Mouse (Mus musculus): ENCODE data around the gene Gm20388.

Gene Gm20388

DNA sequence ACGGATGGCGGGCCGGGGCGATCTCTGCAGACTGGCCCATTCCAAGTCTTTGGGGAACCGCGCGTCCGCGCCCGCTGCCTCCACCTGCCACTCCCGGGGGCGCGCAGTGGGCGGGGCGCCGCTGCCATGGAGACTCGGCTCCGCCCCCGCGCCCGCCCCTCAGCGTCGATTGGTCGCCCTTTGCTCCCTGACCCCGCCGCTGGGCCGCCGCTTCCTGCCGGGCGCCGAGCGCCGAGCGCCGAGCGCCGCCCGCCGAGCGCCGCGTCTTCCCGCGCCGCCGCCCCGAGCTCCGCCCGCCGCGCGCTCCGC, 4320.5 kb downstream of the Gm20388 start, which contains the start of gene Galnt2:
Gene Galnt2, plus strand, starts transcription at position 216 of the 309 bp plus-strand sequence.
- peak; percentile 87 for DNase-seq (ENCODE audit: extremely low spot score)

DNA sequence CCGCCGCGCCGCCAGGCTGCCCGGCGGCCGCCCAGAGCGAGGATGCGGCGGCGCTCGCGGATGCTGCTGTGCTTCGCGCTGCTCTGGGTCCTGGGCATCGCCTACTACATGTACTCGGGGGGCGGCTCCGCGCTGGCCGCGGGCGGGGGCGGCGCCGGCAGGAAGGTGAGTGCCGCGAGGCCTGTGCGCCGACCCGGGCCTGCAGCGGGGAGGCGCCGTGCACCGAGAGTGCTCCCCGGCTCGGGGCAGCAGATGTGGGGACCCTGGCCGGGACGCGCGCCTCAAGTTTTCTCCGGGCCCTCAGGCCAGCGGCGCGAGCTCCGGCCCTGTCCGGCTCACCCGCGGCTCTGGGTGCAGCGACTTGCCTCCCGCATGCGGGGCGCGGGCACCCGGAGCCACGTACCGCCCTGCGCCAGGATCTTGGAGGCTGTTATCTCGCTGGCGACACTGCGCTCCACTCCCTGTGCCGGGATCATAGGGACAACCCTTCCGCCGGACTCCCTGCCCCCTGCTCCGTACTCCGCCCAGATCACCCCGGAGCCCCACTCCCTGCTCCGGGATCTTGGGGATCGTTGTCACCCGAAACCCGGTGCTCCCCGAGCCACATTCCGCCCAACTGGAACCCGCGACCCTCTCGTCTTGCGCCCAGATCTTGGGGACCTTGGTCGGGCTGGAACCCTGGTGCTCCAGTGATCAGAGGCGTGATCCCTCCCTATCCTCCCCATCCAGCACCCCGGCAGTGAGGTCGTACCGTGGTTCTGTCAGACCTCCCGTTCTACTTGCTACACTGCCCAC, 4321.0 kb downstream of the Gm20388 start:
- peak; percentile 62 for DNase-seq (ENCODE audit: extremely low spot score)

DNA sequence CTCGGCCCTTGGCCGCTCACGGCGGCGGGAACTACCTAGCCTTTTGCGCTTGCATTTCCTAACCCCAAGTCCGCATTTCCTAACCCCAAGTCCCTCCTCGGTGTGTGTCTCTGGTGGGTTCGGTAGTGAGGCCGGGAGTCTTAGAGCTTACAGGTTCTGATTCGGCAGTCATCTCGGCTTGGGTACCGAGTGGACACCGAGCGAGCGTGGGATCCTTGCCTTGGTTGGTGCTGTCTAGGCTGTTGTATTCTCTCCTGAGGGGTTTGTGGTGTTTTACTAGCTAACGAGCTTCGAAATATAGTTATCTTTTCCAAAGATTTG, 4321.6 kb downstream of the Gm20388 start:
- DNase-seq (ENCODE audit: extremely low spot score): no peak

DNA sequence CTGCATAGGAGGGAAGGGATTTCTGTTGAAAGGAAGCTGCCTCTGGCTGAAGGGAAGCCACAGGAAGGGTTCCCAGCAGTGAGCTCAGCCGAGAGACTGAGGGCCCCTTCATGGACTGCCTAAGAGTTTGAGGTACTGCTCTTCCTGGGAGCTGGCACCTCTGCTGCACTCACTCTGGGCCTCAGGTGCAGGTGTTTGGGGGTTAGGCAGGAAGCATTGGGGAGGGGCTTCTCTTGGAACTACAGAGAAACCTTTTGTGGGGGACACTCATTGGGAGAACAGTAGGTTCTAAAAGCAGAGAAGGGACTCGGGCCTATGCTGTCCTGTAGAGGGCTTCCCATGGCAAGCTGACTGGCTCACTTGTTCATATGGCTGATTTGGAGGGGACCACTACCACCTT, 4323.9 kb downstream of the Gm20388 start:
- no peak for DNase-seq (ENCODE audit: extremely low spot score)

DNA sequence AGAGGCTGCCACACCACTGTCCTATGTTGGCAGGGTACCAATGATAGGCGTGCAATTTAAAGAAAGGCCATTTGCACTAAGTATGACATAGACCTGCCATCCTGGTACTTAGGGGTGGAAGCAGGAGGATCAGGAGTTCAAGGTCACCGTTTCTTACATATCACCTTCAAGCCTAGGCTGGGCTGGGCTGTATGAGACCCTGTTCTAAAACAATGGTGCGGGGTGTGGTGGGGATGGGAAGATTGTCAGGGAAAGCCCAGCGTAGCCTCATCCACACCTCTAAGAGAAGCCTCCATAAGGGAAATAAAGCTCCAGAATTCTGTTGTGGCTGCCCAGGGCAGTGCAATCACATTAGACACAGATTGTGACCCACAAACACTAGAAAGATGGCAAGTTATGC, 4324.9 kb downstream of the Gm20388 start:
- DNase-seq (ENCODE audit: extremely low spot score): no peak

DNA sequence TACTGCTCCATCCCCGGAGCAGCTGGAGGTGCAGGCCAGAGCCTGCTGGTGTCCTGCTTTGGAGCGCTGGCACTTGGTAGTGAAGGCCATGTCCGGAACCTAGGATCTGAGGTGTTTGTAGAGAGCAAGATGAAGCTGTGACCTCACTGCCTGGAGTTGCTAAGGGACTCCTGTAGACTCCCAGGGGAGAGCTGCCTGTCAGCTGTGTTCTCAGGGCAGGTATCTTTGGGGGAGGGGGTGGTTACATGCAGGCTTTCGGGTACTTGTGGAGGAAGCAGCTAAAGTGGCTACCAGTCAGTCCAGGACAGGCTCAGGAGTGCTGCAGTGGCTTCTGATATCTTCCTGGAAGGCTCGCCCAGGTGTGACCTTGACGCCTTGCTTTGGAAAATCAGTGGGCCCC, 4328.7 kb downstream of the Gm20388 start:
- no peak for DNase-seq (ENCODE audit: extremely low spot score)

DNA sequence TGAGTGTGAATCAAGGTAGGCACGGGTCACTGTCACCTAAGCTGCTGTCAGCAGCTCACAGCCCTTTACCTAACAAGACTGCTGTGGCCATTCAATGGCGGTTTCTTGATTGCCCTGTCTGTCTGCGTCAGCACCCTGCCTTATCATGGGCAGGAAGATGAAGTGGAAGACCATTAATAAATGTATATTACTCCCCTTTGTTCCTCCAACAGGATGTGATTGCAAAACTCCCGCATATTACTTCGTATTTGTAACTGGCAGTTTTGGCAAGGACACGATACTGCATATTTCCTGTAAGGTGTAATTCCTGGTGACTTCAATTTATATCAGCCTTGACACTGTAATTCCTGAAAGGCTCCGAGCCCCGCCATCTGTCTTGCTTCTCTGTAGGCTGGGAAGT, 4330.3 kb downstream of the Gm20388 start:
- no peak for DNase-seq (ENCODE audit: extremely low spot score)

DNA sequence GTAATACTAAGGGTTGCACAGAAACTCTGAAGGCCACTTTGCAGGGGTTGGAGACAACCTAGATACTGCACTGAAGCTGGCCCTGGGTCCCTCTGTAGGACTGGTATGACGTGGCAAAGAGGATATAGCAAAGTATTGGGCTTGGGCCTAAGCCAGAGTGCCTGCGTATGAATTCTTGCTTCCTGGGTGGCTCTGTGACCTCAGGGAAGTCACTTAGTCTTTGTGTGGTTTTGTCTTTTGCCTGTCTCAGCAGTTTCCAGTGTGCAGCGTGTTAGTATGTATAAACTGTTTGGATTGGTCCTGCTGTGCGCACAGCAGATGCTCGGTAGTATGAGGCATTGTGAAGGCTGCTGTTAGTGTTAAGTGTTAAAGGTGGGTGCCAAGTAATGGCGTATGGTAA, 4331.6 kb downstream of the Gm20388 start:
- no peak for DNase-seq (ENCODE audit: extremely low spot score)

DNA sequence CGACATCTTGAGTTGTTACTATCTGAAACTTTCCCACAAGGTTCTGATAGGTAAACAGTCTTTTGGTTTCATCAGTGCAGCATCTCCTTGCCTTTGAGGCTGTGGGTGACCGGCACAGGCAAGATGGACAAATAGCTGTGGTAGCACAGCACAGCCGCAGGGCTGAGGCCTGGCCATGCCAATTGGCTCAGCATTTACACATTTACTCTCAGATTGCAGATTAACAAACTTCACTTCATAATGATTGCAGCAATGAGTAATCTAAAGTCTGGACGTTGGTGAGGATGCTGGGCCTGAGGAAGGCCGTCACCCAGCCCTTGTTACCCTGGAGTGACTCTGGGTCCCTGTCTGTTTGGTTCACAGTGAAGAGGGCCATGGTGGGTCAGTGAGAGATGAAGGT, 4332.3 kb downstream of the Gm20388 start:
- no peak for DNase-seq (ENCODE audit: extremely low spot score)

DNA sequence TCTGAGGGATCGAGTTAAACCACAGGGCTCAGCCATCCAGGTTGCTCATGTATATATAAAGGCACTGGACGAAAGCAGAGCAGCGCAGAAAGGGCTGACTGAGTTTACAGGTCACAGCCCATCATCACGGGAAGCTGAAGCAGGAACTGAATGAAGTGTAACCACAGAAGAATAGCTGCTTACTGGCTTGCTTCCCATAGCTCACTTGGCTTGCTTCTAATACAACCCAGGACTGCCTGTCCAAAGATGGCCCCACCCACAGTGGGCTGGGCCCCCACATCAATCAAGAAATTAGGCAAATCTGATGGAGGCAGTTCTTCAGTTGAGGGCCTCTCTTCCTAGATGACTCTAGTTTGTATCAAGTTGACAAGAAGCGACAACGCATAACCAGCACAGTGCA, 4336.9 kb downstream of the Gm20388 start:
- DNase-seq (ENCODE audit: extremely low spot score): no peak

DNA sequence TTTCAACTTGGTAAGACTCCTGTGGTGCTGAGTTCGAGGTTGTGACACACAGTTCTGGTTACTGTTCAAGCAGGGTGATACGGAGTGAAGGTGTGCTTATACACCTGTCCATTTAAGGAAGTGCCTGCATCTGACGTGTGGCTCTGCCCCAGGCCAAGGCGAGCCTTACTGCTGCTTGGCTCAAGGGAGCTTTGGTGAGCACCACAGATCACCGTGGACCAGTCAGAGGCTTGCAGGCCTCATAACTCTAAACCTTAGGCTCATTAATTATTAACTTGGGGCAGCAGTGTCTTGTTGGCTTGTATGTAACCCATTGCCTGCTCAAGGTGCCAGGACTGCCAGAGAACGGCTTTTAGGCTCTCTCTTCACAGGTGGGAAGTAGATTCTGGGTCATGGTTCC, 4338.0 kb downstream of the Gm20388 start:
- DNase-seq (ENCODE audit: extremely low spot score): no peak

DNA sequence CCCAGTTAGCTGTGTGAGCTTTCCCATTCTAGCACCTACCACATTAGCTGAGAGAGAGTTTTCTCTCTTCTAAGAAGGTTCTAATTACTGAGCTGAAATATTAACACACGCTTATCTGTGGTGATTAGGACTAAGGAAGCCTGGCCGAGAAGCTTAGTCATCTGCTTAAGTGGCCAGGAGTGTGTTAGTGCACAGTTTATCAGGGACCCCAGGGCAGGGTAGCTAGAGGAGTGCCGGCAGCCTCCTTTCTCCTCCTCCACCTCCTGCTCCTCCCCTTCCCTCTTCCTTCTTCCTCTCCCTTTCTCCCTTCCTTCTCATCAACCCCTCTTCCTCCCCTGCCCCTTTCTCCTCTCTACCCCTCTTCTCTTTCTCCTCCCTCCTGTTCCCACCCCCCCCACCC, 4339.6 kb downstream of the Gm20388 start:
- no peak for DNase-seq (ENCODE audit: extremely low spot score)

DNA sequence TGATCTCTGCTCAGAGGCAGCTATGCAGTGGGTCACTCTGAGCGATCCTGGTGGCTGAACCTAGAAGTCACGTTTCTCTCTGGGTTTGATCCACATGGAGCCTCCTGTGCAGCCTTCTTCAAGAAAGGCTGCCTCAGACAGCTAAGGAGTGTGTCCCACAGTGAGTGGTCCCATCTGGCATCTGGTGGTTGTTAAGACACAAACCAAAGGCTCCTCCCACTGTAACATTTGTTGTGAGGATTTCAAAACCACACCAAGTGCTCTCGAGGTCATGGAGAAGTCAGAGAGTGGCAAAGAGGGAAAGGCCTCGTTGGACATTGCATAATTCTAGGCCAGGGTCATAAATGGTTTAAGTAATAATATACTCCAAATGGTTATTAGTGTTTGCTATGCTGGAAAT, 4340.1 kb downstream of the Gm20388 start:
- no peak for DNase-seq (ENCODE audit: extremely low spot score)

DNA sequence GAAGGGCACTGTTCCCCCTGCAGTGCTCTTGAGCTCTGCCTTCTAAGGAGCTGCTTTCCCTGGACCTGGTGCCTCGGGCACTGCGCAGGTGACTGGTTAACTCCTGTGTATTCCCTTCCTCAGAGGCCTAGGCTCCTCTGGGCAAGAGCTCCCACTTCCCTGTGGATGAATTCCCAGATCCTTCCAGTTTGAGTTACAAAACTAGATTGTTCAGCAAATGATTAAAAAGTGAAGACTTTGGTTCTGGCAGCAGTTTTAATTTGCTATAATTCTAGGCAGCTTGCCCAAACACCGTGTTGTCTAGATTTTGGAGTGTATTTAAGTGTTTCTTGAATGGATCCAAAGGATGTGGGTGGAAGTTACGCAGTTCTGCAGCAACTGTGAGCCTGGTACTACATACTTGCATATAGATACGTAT, 4341.9 kb downstream of the Gm20388 start:
- DNase-seq (ENCODE audit: extremely low spot score): no peak

DNA sequence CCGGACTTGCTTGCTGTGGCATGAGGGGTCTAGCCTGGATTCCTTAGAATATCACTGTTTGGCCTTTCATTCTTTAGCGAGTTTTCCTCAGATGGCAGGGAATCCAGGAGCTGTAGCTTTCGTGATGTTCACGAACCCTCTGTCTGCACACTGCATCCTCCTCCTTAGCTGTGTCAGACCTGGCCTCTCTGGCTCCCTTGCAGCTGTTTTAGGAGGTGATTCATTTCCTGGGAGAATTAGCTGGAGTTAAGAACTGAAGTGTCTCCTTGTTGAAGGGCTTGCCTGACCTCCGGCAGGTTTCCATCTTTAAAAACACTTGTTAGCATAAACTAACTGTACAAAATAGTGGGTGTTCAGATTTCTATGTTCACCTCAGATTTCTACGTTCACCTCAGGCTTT, 4343.3 kb downstream of the Gm20388 start:
- no peak for DNase-seq (ENCODE audit: extremely low spot score)

DNA sequence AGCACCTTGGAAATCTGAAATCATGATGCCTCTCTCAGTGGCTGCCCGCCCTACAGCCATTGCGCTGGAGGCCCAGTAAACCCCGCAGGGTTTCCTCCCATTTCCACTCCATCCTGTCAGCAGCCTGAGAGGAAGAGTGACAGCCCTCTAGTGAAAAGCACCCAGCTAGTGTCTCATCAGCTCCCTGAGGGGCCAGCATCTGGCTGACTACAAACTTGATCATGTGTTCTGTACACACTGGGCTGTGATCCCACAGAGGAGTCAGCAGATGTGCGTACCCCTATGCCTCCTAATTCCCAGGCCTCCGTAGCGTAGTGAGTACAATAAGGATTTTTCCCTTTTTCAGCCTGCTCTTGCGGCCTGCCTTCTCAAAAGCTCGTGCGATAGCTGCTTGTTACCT, 4346.2 kb downstream of the Gm20388 start:
- DNase-seq (ENCODE audit: extremely low spot score): no peak

DNA sequence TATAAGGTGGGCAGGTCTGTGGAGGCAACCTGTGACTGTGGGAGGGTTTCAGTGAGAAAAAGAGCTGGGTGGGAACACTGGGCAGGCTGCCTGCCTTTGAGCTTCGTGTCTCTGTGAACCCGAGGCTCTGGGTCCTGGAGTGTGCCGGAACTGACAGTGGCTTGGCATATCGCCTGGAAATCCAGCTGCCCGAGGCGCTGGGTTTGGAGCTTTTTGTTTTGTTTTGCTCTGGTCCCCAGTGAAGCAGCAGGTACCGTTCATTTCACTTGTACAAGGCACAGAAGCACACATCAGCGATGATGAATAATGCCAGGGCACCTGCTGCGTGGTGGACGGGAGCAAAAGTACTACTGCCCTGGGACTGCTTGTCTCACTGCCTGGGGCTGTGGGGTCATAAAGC, 4346.7 kb downstream of the Gm20388 start:
- no peak for DNase-seq (ENCODE audit: extremely low spot score)

DNA sequence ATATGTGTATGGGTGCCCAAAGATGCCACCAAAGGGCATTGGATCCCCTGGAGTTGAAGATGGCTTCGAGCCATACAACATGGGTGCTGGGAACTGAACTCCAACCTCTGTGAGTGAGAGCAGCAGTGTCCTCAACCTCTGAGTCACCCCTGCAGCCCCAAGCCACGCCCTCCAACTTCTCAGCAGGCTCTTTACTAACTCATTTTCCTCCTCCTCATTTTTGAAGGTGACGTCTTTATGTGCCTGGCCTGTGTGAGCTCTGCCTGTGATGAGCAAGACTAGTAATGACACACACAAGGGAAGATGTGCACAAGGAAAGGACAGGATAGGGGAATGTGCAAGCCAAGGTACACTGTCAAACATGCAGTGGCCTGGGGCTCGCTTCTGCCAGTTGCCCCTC, 4348.5 kb downstream of the Gm20388 start:
- no peak for DNase-seq (ENCODE audit: extremely low spot score)

DNA sequence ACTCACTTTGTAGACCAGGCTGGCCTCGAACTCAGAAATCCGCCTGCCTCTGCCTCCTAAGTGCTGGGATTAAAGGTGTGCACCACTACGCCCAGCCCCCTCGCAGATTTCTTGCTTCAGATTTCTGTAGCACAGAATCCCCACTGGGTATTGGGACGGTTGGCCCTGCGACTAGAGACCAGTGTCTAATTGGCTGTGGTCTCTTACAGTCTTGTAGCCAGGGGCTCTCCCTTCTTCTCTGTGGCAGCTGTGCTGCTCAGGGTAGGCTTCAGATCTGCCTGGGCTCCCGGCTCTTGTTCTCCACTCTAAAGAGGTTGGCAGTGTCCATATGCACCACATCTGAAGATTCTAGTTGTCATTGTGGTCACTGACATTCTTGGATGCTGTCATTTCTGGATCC, 4349.3 kb downstream of the Gm20388 start:
- DNase-seq (ENCODE audit: extremely low spot score): no peak

DNA sequence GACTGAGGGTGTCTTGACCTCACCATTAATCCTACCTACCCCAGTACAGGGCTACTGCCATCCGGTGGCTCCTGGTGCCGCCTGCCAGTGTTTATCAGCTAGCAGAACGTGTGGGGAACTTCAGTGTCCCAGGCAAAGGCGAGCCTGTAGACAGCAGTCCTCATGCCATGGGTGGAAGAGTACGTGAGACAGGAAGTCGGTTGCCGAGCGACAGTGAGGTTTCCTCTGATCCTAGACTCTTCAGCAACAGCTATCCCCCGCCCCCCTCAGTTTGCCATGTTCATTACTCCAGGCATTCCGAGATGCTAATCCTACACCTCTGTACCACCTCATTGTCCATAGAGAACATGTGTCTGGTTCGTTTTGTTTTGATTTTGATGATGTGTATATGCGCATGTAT, 4349.7 kb downstream of the Gm20388 start:
- DNase-seq (ENCODE audit: extremely low spot score): no peak

DNA sequence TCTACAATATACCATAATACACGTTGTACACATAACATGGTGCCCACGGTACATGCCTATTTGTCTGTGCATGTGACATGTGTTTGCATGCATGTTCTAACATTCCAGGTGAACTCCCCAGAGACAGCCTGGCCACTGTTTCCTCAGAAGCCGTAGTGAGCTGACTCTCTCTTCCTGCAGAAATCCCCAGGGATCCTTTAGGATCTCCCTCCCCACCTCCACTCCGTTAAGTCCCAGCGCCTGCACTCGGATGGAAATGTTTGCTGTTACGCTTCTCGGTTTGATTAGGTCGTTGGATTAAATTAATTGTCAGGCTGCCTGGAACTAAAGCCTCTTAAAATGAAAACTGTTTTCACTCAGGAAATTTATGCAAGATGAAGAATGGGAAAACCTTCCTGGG, 4352.4 kb downstream of the Gm20388 start:
- no peak for DNase-seq (ENCODE audit: extremely low spot score)

DNA sequence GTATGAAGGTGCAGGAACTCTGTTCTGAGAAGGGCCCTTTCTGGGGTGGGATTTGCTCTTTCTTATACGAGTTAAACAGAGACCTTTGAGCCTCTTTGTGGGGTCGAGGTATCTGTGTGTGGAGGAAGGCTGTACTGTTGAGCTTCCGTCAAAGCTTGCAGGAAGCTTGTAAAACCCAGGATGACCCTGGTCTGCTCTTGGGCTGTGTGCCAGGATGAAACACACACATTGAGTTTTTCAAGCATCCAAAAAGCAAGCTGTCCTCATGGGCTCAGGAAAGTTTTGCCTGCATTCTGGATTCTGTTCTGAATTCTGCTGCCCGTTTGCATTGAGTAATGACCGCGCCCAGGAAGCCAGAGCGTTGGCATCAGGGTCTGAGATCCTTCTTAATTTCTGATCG, 4353.4 kb downstream of the Gm20388 start:
- no peak for DNase-seq (ENCODE audit: extremely low spot score)

DNA sequence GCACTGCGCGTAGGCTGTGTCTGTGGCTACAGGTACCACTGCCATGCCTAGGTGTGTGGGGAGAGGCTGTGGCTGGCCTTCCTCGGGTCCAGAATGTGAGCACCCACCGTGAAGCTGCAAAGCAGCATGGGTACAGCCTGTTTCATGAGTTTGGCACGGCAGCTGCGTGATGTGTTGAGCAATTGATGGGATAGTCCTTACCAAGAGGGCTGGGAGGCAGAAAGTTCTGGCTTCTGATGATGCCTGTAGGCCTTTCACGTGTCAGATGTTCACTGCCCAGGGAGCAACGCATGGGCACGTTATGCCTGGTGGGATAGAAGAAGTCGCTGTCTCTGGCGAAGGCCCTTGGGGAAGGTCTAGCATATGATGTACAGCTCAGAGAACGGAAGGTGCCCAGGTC, 4354.0 kb downstream of the Gm20388 start:
- no peak for DNase-seq (ENCODE audit: extremely low spot score)

DNA sequence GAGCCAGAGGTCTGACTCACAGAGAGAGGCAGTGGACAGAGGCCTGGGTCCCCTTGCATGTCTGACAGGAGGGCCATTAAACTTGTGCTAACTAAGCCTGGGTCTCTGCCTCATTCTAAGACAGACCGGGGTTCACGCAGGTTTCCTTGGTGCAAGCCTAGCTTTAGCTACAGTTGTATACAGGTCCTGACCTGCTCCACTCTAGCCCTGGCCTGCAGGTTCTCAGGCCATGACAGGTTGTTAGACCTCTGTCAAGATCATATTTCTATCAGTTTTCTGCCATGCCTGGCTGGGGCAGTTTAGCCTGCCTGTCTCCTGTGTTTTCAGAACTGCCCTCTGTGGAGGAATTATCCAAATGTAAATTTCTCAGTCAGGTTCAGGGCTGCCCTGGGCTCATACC, 4354.5 kb downstream of the Gm20388 start:
- no peak for DNase-seq (ENCODE audit: extremely low spot score)

Measured in embryo, embryonic 9.5 days (tissue).